26 mouse cellular contexts compared by ENCODE assay signal in genomic region chr9:61323221-61323620, GRCm38 (mm10). TPM values are rescaled to one million over a fixed set of nuclear protein-coding genes. Genes with fewer than 3 reads are reported as not detected.
DNase-seq lines count a peak whose midpoint lies in the region; ATAC-seq and TF ChIP-seq lines count a peak whose summit lies in the region.
"Had no signal": no experiment of that assay in that cellular context is flagged by ENCODE, and none has a peak within 500 bp of the region (broad histone marks: within the 10 kb centered on the region; RNA-seq: fewer than 3 reads in every experiment).

No protein-coding gene starts in this region.

- H3K36me3 ChIP-seq in forebrain, embryonic 12.5 days (replicated peaks): no peaks in the 10 kb centered on the region
- no peaks in the 10 kb centered on the region for H3K36me3 ChIP-seq in forebrain, postnatal 0 days (ENCODE audit: insufficient read depth)
- H3K36me3 ChIP-seq in liver, embryonic 15.5 days (replicated peaks): no peaks in the 10 kb centered on the region
- no peaks in the 10 kb centered on the region for H3K36me3 ChIP-seq in small intestine, adult 2 months (ENCODE audit: control insufficient read depth, insufficient read depth, low read length)
- H3K36me3 ChIP-seq: embryonic facial prominence, embryonic 12.5 days; G1E; hindbrain, embryonic 12.5 days; lung, embryonic 15.5 days; midbrain, embryonic 10.5 days; neural tube, embryonic 13.5 days had no signal

- no peak overlapping the region for H3K4me2 ChIP-seq in forebrain, embryonic 12.5 days
- no peak overlapping the region for H3K4me2 ChIP-seq in forebrain, postnatal 0 days (ENCODE audit: low read depth)
- H3K4me2 ChIP-seq in liver, embryonic 15.5 days: no peak overlapping the region
- H3K4me2 ChIP-seq: embryonic facial prominence, embryonic 12.5 days; hindbrain, embryonic 12.5 days; lung, embryonic 15.5 days; neural tube, embryonic 13.5 days had no signal

- no peak overlapping the region for H3K4me3 ChIP-seq in forebrain, embryonic 12.5 days (replicated peaks)
- H3K4me3 ChIP-seq in forebrain, postnatal 0 days (ENCODE audit: low read depth, low read length): no peak overlapping the region
- no peak overlapping the region for H3K4me3 ChIP-seq in liver, embryonic 15.5 days (replicated peaks)
- H3K4me3 ChIP-seq in small intestine, adult 2 months (ENCODE audit: low read depth, low read length): no peak overlapping the region
- H3K4me3 ChIP-seq: embryonic facial prominence, embryonic 12.5 days; erythroblast, embryonic 14.5 days; heart, adult 2 months; hindbrain, embryonic 12.5 days; lung, embryonic 15.5 days; midbrain, embryonic 10.5 days; myocyte; neural tube, embryonic 13.5 days had no signal

- H3K9me3 ChIP-seq in forebrain, embryonic 12.5 days: no peaks in the 10 kb centered on the region
- no peaks in the 10 kb centered on the region for H3K9me3 ChIP-seq in forebrain, postnatal 0 days (ENCODE audit: low read length)
- no peaks in the 10 kb centered on the region for H3K9me3 ChIP-seq in liver, embryonic 15.5 days (replicated peaks)
- H3K9me3 ChIP-seq: embryonic facial prominence, embryonic 12.5 days; G1E; hindbrain, embryonic 12.5 days; lung, embryonic 15.5 days; midbrain, embryonic 10.5 days; neural tube, embryonic 13.5 days had no signal

- ATAC-seq in forebrain, embryonic 12.5 days (ENCODE audit: low FRiP score): no peak
- ATAC-seq in forebrain, postnatal 0 days: no peak
- ATAC-seq in liver, embryonic 15.5 days (ENCODE audit: insufficient read depth): peak; percentile 48; the same call in 1 of the 2 replicates
- no peak for ATAC-seq in megakaryocyte progenitor cell, adult 5-6 weeks (replicated peaks; ENCODE audit: poor library complexity)
- ATAC-seq: midbrain, embryonic 16.5 days had no signal

- peaks cover 45% of the 10 kb centered on the region for H3K27me3 ChIP-seq in forebrain, embryonic 12.5 days
- no peaks in the 10 kb centered on the region for H3K27me3 ChIP-seq in forebrain, postnatal 0 days (ENCODE audit: insufficient read depth, low read length)
- H3K27me3 ChIP-seq in liver, embryonic 15.5 days: peaks cover 68% of the 10 kb centered on the region
- H3K27me3 ChIP-seq in small intestine, adult 2 months (ENCODE audit: control insufficient read depth, insufficient read depth, low read length): no peaks in the 10 kb centered on the region
- H3K27me3 ChIP-seq: Patski had no signal

- no peak for TF ChIP-seq CTCF in forebrain, postnatal 0 days (IDR thresholded peaks at IDR 0.05; ENCODE audit: low read depth)
- TF ChIP-seq CTCF in small intestine, adult 2 months (IDR thresholded peaks at IDR 0.05; ENCODE audit: extremely low read depth, insufficient read length, insufficient replicate concordance, low read depth, low read length): no peak

- no peak for TF ChIP-seq POLR2A in small intestine, adult 2 months (IDR thresholded peaks at IDR 0.05; ENCODE audit: low read depth, low read length)

- peaks cover 37% of the 10 kb centered on the region for H3K4me1 ChIP-seq in forebrain, embryonic 12.5 days
- no peaks in the 10 kb centered on the region for H3K4me1 ChIP-seq in forebrain, postnatal 0 days (ENCODE audit: insufficient read depth)
- H3K4me1 ChIP-seq in liver, embryonic 15.5 days (replicated peaks): peaks cover 15% of the 10 kb centered on the region
- H3K4me1 ChIP-seq in small intestine, adult 2 months (ENCODE audit: control insufficient read depth, insufficient read depth, insufficient read length, low read length): peaks cover 47% of the 10 kb centered on the region

- no peak for DNase-seq in forebrain, postnatal 0 days
- peak; percentile 27 to 43 for DNase-seq in kidney, adult 8-10 months
- no peak for DNase-seq in kidney, adult 18-20 months
- no peak for DNase-seq in liver
- DNase-seq: adrenal gland, postnatal 36 days; cerebellum, postnatal 25 days; gastrocnemius, postnatal 25 days; heart, adult 2 months; layer of hippocampus, adult 9-11 months; thymus, adult 2 months; thymus, postnatal 4 days had no signal

- H3K9ac ChIP-seq in forebrain, embryonic 12.5 days: no peak overlapping the region
- H3K9ac ChIP-seq in forebrain, postnatal 0 days: no peak overlapping the region
- H3K9ac ChIP-seq in liver, embryonic 15.5 days: no peak overlapping the region
- H3K9ac ChIP-seq: embryonic facial prominence, embryonic 12.5 days; hindbrain, embryonic 12.5 days; lung, embryonic 15.5 days had no signal

- WGBS in forebrain, embryonic 12.5 days: 76% methylated on average over 5 of the region's 5 CpGs
- WGBS in forebrain, postnatal 0 days: 73% methylated on average over 5 of the region's 5 CpGs
- WGBS in liver, embryonic 15.5 days (ENCODE audit: insufficient replicate concordance): 60% methylated on average over 5 of the region's 5 CpGs
- 65% methylated on average over 5 of the region's 5 CpGs for WGBS in small intestine, adult 2 months

- peak overlapping the region; percentile 25; the same call in 1 of the 2 replicates for H3K27ac ChIP-seq in forebrain, embryonic 12.5 days
- H3K27ac ChIP-seq in forebrain, postnatal 0 days (ENCODE audit: low read depth, low read length): no peak overlapping the region
- H3K27ac ChIP-seq in liver, embryonic 15.5 days (replicated peaks): no peak overlapping the region
- peak overlapping the region; percentile 3; the same call in 1 of the 2 replicates for H3K27ac ChIP-seq in small intestine, adult 2 months (ENCODE audit: insufficient read depth, low read depth, low read length)
- H3K27ac ChIP-seq: embryonic facial prominence, embryonic 12.5 days; heart, adult 2 months; hindbrain, embryonic 12.5 days; lung, embryonic 15.5 days; macrophage; midbrain, embryonic 10.5 days had no signal

RNA-seq across cellular contexts. Expression of gene Tle3, which starts 48.9 kb away (rescaled TPM):
- 55.6 and 56.2 TPM in 2 replicates for polyA plus RNA-seq in forebrain, embryonic 12.5 days (2016; fragmentation: Nextera tagmentation; extraction: Ambion mirVana)
- 63.3 and 66.3 TPM in 2 replicates for total RNA-seq in forebrain, postnatal 0 days (2014; rRNA removed)
- 16.3 and 21.1 TPM in 2 replicates for polyA plus RNA-seq in forebrain, postnatal 0 days (2015; fragmentation: Nextera tagmentation; extraction: Ambion mirVana)
- polyA plus RNA-seq in liver, embryonic 15.5 days (2015; fragmentation: Nextera tagmentation; extraction: Ambion mirVana): 3.0 and 4.0 TPM in 2 replicates
- 37.4 and 136 TPM in 2 replicates for polyA plus RNA-seq in small intestine, adult 2 months (2012; rRNA removed)
- total RNA-seq in megakaryocyte progenitor cell, adult 5-6 weeks (2015): 65.2 and 66.2 TPM in 2 replicates
- total RNA-seq in megakaryocyte progenitor cell, adult 5-6 weeks (2017): 48.0 and 50.5 TPM in 2 replicates

Comparison
In these comparisons a context has a peak if more than half of its experiments do, and no peak if none do; other contexts are left out.
1. H3K27ac ChIP-seq: peak in forebrain, embryonic 12.5 days (single experiment) and small intestine, adult 2 months (single experiment); none in forebrain, postnatal 0 days (single experiment) and liver, embryonic 15.5 days (single experiment).
2. DNase-seq: peak in kidney, adult 8-10 months (2 of 2); none in forebrain, postnatal 0 days (single experiment), kidney, adult 18-20 months (single experiment) and liver (single experiment).